In the genomic region with DNA sequence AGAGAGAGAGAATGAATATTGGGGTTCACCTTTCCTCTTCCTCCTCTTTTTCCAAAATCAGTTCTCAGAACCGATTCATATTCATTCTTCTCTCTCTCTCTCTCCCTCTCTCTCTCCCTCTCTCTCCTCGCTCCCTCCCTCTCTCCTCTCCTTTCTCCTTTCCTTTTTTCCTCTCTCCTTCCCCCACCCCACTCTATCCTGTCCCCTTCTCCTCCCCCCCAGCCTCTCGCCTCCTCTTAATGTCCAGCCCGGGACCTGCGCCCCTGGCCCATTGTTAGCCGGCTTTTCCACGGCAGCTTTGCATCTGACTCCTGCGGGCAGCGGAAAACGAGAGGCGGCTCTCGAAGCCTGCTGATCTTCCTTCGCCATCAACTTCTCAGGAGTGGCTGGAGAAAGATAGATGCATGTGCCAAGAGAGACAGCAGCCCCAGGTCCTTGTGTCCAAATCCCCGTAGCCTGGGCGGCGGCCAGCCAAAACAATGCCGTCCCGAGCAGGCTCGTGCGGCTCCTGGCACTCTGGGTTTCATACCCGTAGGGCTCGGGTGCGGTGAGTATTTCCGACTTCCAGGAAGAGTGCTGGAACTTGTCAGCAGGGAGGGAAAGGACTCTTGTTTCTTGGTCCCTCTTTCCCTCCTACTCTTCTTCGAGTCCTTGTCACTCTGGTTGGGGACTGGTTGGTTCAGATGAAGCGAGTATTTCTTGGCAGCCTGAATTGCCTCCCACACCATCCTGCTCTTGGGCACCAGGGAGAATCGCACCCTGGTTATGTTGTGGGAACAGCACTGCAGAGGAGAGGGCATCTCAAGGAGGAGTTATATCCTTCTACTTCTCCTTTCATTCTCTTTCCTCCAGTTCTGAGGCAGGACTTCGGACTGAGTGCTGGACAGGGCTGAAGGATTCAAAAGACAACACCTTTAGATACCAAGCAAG, we compare ENCODE assay signal across 8 mouse cellular contexts. TPM values are rescaled to one million over a fixed set of nuclear protein-coding genes. Genes with fewer than 3 reads are reported as not detected.
DNase-seq lines count a peak whose midpoint lies in the region; ATAC-seq lines count a peak whose summit lies in the region.

No protein-coding gene starts in this region.

- H3K27me3 ChIP-seq in midbrain, embryonic 11.5 days (ENCODE audit: control insufficient read depth, insufficient read depth, low read length), result peaks cover 96% of the 10 kb centered on the region
- H3K27me3 ChIP-seq in midbrain, embryonic 16.5 days (ENCODE audit: control insufficient read depth, insufficient read depth, low read depth, low read length), result peaks cover 69% of the 10 kb centered on the region
- peaks cover 100% of the 10 kb centered on the region for H3K27me3 ChIP-seq in hindbrain, embryonic 10.5 days (ENCODE audit: insufficient read depth, poor library complexity, severe bottlenecking)
- H3K27me3 ChIP-seq in limb, embryonic 11.5 days (ENCODE audit: control insufficient read depth, insufficient read depth, low read length), result peaks cover 22% of the 10 kb centered on the region
- H3K27me3 ChIP-seq in stomach, embryonic 16.5 days (ENCODE audit: control insufficient read depth, insufficient read depth, low read length), result no peaks in the 10 kb centered on the region

- intact Hi-C loops in left cerebral cortex, postnatal 4 days (cut with DNase I), result no loop called here

- H3K9ac ChIP-seq in midbrain, embryonic 11.5 days (ENCODE audit: low read length), result no peak overlapping the region
- H3K9ac ChIP-seq in midbrain, embryonic 16.5 days (ENCODE audit: low read depth, low read length), result no peak overlapping the region
- H3K9ac ChIP-seq in limb, embryonic 11.5 days (ENCODE audit: low read length), result peak overlapping the region; percentile 49; the same call in 1 of the 2 replicates
- peak overlapping the region; percentile 81 for H3K9ac ChIP-seq in stomach, embryonic 16.5 days (ENCODE audit: low read length)

- no peak overlapping the region for H3K27ac ChIP-seq in midbrain, embryonic 11.5 days (ENCODE audit: low read depth, low read length)
- no peak overlapping the region for H3K27ac ChIP-seq in midbrain, embryonic 16.5 days (ENCODE audit: low read length)
- H3K27ac ChIP-seq in hindbrain, embryonic 10.5 days, result peak overlapping the region; percentile 95
- H3K27ac ChIP-seq in limb, embryonic 11.5 days (replicated peaks; ENCODE audit: low read depth, low read length), result no peak overlapping the region
- peak overlapping the region; percentile 94 for H3K27ac ChIP-seq in stomach, embryonic 16.5 days (ENCODE audit: low read length)

- H3K4me2 ChIP-seq in midbrain, embryonic 11.5 days, result no peak overlapping the region
- H3K4me2 ChIP-seq in midbrain, embryonic 16.5 days (ENCODE audit: low read length), result no peak overlapping the region
- peak overlapping the region; percentile 69 for H3K4me2 ChIP-seq in limb, embryonic 11.5 days (ENCODE audit: low read depth, severe bottlenecking)
- peak overlapping the region; percentile 65 for H3K4me2 ChIP-seq in stomach, embryonic 16.5 days (ENCODE audit: low read depth, low read length)

- no peaks in the 10 kb centered on the region for H3K4me1 ChIP-seq in midbrain, embryonic 11.5 days (ENCODE audit: control insufficient read depth, insufficient read depth, low read length)
- no peaks in the 10 kb centered on the region for H3K4me1 ChIP-seq in midbrain, embryonic 16.5 days (ENCODE audit: control insufficient read depth, insufficient read depth, low read length)
- peaks cover 15% of the 10 kb centered on the region for H3K4me1 ChIP-seq in hindbrain, embryonic 10.5 days (replicated peaks)
- peaks cover 54% of the 10 kb centered on the region for H3K4me1 ChIP-seq in limb, embryonic 11.5 days (ENCODE audit: control insufficient read depth, insufficient read depth, low read length)
- peaks cover 13% of the 10 kb centered on the region for H3K4me1 ChIP-seq in stomach, embryonic 16.5 days (ENCODE audit: control insufficient read depth, insufficient read depth, low read length)

- no peak overlapping the region for H3K4me3 ChIP-seq in midbrain, embryonic 11.5 days (ENCODE audit: low read depth, low read length)
- H3K4me3 ChIP-seq in midbrain, embryonic 16.5 days (ENCODE audit: low read depth, low read length), result no peak overlapping the region
- peak overlapping the region; percentile 81 for H3K4me3 ChIP-seq in hindbrain, embryonic 10.5 days
- 0 out of 2 replicates have a peak overlapping the region, but pooled peaks have one; percentile 26 for H3K4me3 ChIP-seq in limb, embryonic 11.5 days (ENCODE audit: low read depth, low read length)
- peak overlapping the region; percentile 61 for H3K4me3 ChIP-seq in stomach, embryonic 16.5 days (replicated peaks; ENCODE audit: low read length)

- under 1% methylated on average over 28 of the region's 28 CpGs for WGBS in midbrain, embryonic 11.5 days
- WGBS in midbrain, embryonic 16.5 days, result under 1% methylated on average over 28 of the region's 28 CpGs
- WGBS in hindbrain, embryonic 10.5 days, result under 1% methylated on average over 28 of the region's 28 CpGs
- WGBS in limb, embryonic 11.5 days, result 2% methylated on average over 28 of the region's 28 CpGs
- 4% methylated on average over 28 of the region's 28 CpGs for WGBS in stomach, embryonic 16.5 days

- H3K36me3 ChIP-seq in midbrain, embryonic 11.5 days (ENCODE audit: control insufficient read depth, insufficient read depth, low read length), result no peaks in the 10 kb centered on the region
- no peaks in the 10 kb centered on the region for H3K36me3 ChIP-seq in midbrain, embryonic 16.5 days (ENCODE audit: control insufficient read depth, insufficient read depth, low read length)
- no peaks in the 10 kb centered on the region; the same call in 1 of the 2 replicates for H3K36me3 ChIP-seq in hindbrain, embryonic 10.5 days
- peaks cover 2% of the 10 kb centered on the region; the same call in 1 of the 2 replicates for H3K36me3 ChIP-seq in limb, embryonic 11.5 days (ENCODE audit: control insufficient read depth, insufficient read depth, low read length)
- H3K36me3 ChIP-seq in stomach, embryonic 16.5 days (ENCODE audit: control insufficient read depth, insufficient read depth, low read length), result no peaks in the 10 kb centered on the region

- H3K9me3 ChIP-seq in midbrain, embryonic 11.5 days (ENCODE audit: control insufficient read depth, low read length), result no peaks in the 10 kb centered on the region
- no peaks in the 10 kb centered on the region for H3K9me3 ChIP-seq in midbrain, embryonic 16.5 days (replicated peaks; ENCODE audit: control insufficient read depth, low read length, poor library complexity, severe bottlenecking)
- H3K9me3 ChIP-seq in hindbrain, embryonic 10.5 days, result no peaks in the 10 kb centered on the region
- H3K9me3 ChIP-seq in limb, embryonic 11.5 days (ENCODE audit: control insufficient read depth, low read length), result no peaks in the 10 kb centered on the region
- no peaks in the 10 kb centered on the region for H3K9me3 ChIP-seq in stomach, embryonic 16.5 days (replicated peaks; ENCODE audit: control insufficient read depth, low read length)

- DNase-seq in midbrain, embryonic 11.5 days (ENCODE audit: low spot score, missing footprints), result peak; percentile 96
- DNase-seq in hindbrain, embryonic 10.5 days (ENCODE audit: low spot score), result peak; percentile 64
- DNase-seq in limb, embryonic 11.5 days (ENCODE audit: low spot score), result peak; percentile 69
- no peak for DNase-seq in urinary bladder, postnatal 14 days (ENCODE audit: low spot score)
- DNase-seq in left cerebral cortex, postnatal 4 days, result no peak
- DNase-seq in spleen, postnatal 14 days (ENCODE audit: low spot score in 2 of 2), result no peak

- ATAC-seq in midbrain, embryonic 11.5 days (ENCODE audit: low FRiP score), result no peak
- no peak for ATAC-seq in midbrain, embryonic 16.5 days
- no peak for ATAC-seq in limb, embryonic 11.5 days (ENCODE audit: insufficient number of reproducible peaks, low FRiP score, low TSS enrichment, low read depth)
- no peak for ATAC-seq in stomach, embryonic 16.5 days (ENCODE audit: insufficient read depth, low FRiP score)

RNA-seq across cellular contexts. Expression of a gene that starts 1.1 kb away (rescaled TPM):
- 0.14 and 0.26 TPM in 2 replicates for polyA plus RNA-seq in midbrain, embryonic 11.5 days (2014; fragmentation: Nextera tagmentation; extraction: Ambion mirVana)
- polyA plus RNA-seq in midbrain, embryonic 16.5 days (2015; fragmentation: Nextera tagmentation; extraction: Ambion mirVana), result 0.10 and 0.22 TPM in 2 replicates
- 31.4 and 56.9 TPM in 2 replicates for polyA plus RNA-seq in hindbrain, embryonic 10.5 days (2016; fragmentation: Nextera tagmentation; extraction: Ambion mirVana)
- 2.8 and 3.0 TPM in 2 replicates for polyA plus RNA-seq in limb, embryonic 11.5 days (2014; fragmentation: Nextera tagmentation; extraction: Ambion mirVana)
- 7.4 and 8.5 TPM in 2 replicates for polyA plus RNA-seq in stomach, embryonic 16.5 days (2015; fragmentation: Nextera tagmentation; extraction: Ambion mirVana)
- total RNA-seq in left cerebral cortex, postnatal 4 days (2021), result not detected

RNA-seq across cellular contexts. Expression of a gene that starts 7.6 kb away (rescaled TPM):
- 0.53 and 0.63 TPM in 2 replicates for polyA plus RNA-seq in midbrain, embryonic 11.5 days (2014; fragmentation: Nextera tagmentation; extraction: Ambion mirVana)
- 0.20 TPM in 1 of 2 replicates, not detected in the other for polyA plus RNA-seq in midbrain, embryonic 16.5 days (2015; fragmentation: Nextera tagmentation; extraction: Ambion mirVana)
- polyA plus RNA-seq in hindbrain, embryonic 10.5 days (2016; fragmentation: Nextera tagmentation; extraction: Ambion mirVana), result 0.77 and 1.4 TPM in 2 replicates
- 0.99 and 1.1 TPM in 2 replicates for polyA plus RNA-seq in limb, embryonic 11.5 days (2014; fragmentation: Nextera tagmentation; extraction: Ambion mirVana)
- 1.4 and 1.5 TPM in 2 replicates for polyA plus RNA-seq in stomach, embryonic 16.5 days (2015; fragmentation: Nextera tagmentation; extraction: Ambion mirVana)
- total RNA-seq in left cerebral cortex, postnatal 4 days (2021), result not detected

RNA-seq across cellular contexts. Expression of a gene that starts 11.6 kb away (rescaled TPM):
- polyA plus RNA-seq in midbrain, embryonic 11.5 days (2014; fragmentation: Nextera tagmentation; extraction: Ambion mirVana), result not detected in 2 replicates
- not detected in 2 replicates for polyA plus RNA-seq in midbrain, embryonic 16.5 days (2015; fragmentation: Nextera tagmentation; extraction: Ambion mirVana)
- 0.90 and 3.6 TPM in 2 replicates for polyA plus RNA-seq in hindbrain, embryonic 10.5 days (2016; fragmentation: Nextera tagmentation; extraction: Ambion mirVana)
- polyA plus RNA-seq in limb, embryonic 11.5 days (2014; fragmentation: Nextera tagmentation; extraction: Ambion mirVana), result 0.99 and 1.4 TPM in 2 replicates
- 2.1 and 2.6 TPM in 2 replicates for polyA plus RNA-seq in stomach, embryonic 16.5 days (2015; fragmentation: Nextera tagmentation; extraction: Ambion mirVana)
- not detected for total RNA-seq in left cerebral cortex, postnatal 4 days (2021)

RNA-seq across cellular contexts. Expression of a gene that starts 25.8 kb away (rescaled TPM):
- not detected in 2 replicates for polyA plus RNA-seq in midbrain, embryonic 11.5 days (2014; fragmentation: Nextera tagmentation; extraction: Ambion mirVana)
- not detected in 2 replicates for polyA plus RNA-seq in midbrain, embryonic 16.5 days (2015; fragmentation: Nextera tagmentation; extraction: Ambion mirVana)
- 0.14 and 4.3 TPM in 2 replicates for polyA plus RNA-seq in hindbrain, embryonic 10.5 days (2016; fragmentation: Nextera tagmentation; extraction: Ambion mirVana)
- polyA plus RNA-seq in limb, embryonic 11.5 days (2014; fragmentation: Nextera tagmentation; extraction: Ambion mirVana), result 1.0 and 1.3 TPM in 2 replicates
- polyA plus RNA-seq in stomach, embryonic 16.5 days (2015; fragmentation: Nextera tagmentation; extraction: Ambion mirVana), result 2.5 and 2.8 TPM in 2 replicates
- total RNA-seq in left cerebral cortex, postnatal 4 days (2021), result not detected

RNA-seq across cellular contexts. Expression of a gene that starts 38.7 kb away (rescaled TPM):
- not detected in 2 replicates for polyA plus RNA-seq in midbrain, embryonic 11.5 days (2014; fragmentation: Nextera tagmentation; extraction: Ambion mirVana)
- 0.21 TPM in 1 of 2 replicates, not detected in the other for polyA plus RNA-seq in midbrain, embryonic 16.5 days (2015; fragmentation: Nextera tagmentation; extraction: Ambion mirVana)
- 1.8 TPM in 1 of 2 replicates, not detected in the other for polyA plus RNA-seq in hindbrain, embryonic 10.5 days (2016; fragmentation: Nextera tagmentation; extraction: Ambion mirVana)
- 11.0 and 11.3 TPM in 2 replicates for polyA plus RNA-seq in limb, embryonic 11.5 days (2014; fragmentation: Nextera tagmentation; extraction: Ambion mirVana)
- polyA plus RNA-seq in stomach, embryonic 16.5 days (2015; fragmentation: Nextera tagmentation; extraction: Ambion mirVana), result 8.8 and 11.0 TPM in 2 replicates
- total RNA-seq in left cerebral cortex, postnatal 4 days (2021), result not detected

Comparison
In these comparisons a context has a peak if more than half of its experiments do, and no peak if none do; other contexts are left out.
1. DNase-seq: peak in midbrain, embryonic 11.5 days (single experiment), hindbrain, embryonic 10.5 days (single experiment) and limb, embryonic 11.5 days (single experiment); none in urinary bladder, postnatal 14 days (single experiment), left cerebral cortex, postnatal 4 days (single experiment) and spleen, postnatal 14 days (0 of 2).
2. H3K27ac ChIP-seq: peak in hindbrain, embryonic 10.5 days (single experiment) and stomach, embryonic 16.5 days (single experiment); none in midbrain, embryonic 11.5 days (single experiment), midbrain, embryonic 16.5 days (single experiment) and limb, embryonic 11.5 days (single experiment).
3. H3K4me2 ChIP-seq: peak in limb, embryonic 11.5 days (single experiment) and stomach, embryonic 16.5 days (single experiment); none in midbrain, embryonic 11.5 days (single experiment) and midbrain, embryonic 16.5 days (single experiment).
4. H3K4me3 ChIP-seq: peak in hindbrain, embryonic 10.5 days (single experiment), limb, embryonic 11.5 days (single experiment) and stomach, embryonic 16.5 days (single experiment); none in midbrain, embryonic 11.5 days (single experiment) and midbrain, embryonic 16.5 days (single experiment).
5. H3K9ac ChIP-seq: peak in limb, embryonic 11.5 days (single experiment) and stomach, embryonic 16.5 days (single experiment); none in midbrain, embryonic 11.5 days (single experiment) and midbrain, embryonic 16.5 days (single experiment).